Mouse (Mus musculus): Measurements from ENCODE around the gene Gpc2.
A peak's percentile ranks its signal among the peaks of the same experiment; 100 is the strongest.

Gpc2 gene

DNA sequence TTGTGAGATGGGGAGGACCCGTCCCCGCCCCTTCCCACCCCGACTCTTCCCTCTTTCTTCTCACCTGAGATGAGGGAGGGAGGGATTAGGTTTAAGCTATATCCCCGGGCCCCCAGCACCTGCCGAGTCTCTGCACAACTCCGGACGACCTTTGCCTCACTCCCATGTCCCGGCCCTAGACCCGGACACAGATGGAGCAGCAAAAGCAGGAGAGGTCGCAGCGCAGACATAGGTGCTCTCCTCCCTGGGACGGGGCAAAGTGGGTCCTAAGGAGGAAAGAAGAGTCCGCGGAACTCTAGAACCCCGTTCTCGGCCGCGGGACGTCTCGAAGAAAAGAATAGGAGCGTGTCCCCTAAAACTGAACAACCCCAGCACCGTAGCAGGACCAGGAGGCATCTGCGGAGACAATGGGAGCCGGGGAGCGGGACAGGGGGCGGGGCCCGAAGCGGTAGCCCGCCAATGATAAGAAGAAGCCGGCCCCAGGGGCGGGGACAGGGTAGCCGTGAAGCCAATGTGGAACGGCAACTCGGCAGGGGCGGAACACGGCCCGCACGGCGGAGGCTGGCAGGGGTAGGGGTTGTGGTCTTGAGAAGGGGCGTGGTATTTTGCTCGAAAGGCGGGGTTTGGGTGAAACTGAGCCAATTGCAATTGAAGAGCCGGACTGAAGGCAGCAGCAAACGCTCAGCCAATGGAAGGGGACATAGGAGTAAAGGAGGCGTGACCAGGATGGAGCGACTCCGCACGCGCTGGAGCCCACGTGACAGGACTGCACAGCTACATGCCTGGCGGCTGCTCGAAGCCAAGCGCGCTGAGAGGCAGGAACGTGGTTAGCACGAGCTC, at the start of gene Gpc2, which contains the start of the genes Gm43720 and Stag3:
Gene Gpc2, minus strand, starts transcription at position 421 of the 840 bp plus-strand sequence.
Gene Gm43720, minus strand, starts transcription at position 374 of the 840 bp plus-strand sequence.
Gene Stag3, plus strand, starts transcription at position 656 of the 840 bp plus-strand sequence.
- peak; percentile 84 to 91 for DNase-seq (ENCODE audit: low spot score in 2 of 2)

- no peak for DNase-seq (ENCODE audit: low spot score in 2 of 2)
These were observed 33.0 kb upstream of the Gpc2 start for GRCm38 (mm10) chr5:138312795-138313194.

DNA sequence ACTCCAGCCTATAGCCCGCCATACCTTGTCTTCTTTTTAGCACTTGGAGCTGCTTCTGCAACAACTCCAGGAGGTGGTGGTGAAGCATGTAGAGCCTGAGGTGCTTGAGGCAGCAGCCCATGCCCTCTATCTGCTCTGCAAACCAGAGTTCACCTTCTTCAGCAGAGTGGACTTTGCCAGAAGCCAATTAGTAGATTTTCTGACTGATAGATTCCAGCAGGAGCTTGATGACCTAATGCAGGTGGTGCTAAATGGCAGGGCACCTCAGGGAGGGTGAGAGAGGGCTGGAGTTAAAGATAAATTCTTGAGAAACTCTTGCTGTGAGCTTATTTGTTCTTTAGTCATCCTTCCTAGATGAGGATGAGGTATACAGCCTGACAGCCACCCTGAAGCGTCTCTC, 19.8 kb upstream of the Gpc2 start:
- DNase-seq (ENCODE audit: low spot score in 2 of 2) = no peak

- DNase-seq (ENCODE audit: low spot score in 2 of 2) = no peak
These were observed 14.4 kb upstream of the Gpc2 start for GRCm38 (mm10) chr5:138294158-138294557.

GRCm38 (mm10) chr5:138291638-138292037, 11.8 kb upstream of the Gpc2 start:
- no peak for DNase-seq (ENCODE audit: low spot score in 2 of 2)

DNA sequence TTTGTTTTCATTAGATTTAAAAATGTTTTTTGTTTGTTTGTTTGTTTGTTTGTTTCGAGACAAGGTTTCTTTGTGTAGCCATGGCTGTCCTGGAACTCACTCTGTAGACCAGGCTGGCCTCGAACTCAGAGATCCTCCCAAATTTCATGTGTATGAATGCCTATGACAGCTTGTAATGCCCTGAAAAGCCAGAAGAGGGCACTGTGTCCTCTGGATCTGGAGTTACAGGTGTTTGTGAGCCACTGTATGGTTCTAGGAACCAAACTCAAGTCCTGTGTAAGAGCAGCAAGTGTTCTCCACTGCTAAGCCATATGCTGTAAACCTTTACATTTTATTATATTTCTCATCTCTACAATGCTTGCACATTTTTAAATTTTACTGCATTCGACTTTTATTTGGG, 8.1 kb upstream of the Gpc2 start:
- peak in 1 of 2 experiments; percentile 23 for DNase-seq (ENCODE audit: low spot score in 2 of 2)

- DNase-seq (ENCODE audit: low spot score in 2 of 2) = no peak
These were observed 3.7 kb upstream of the Gpc2 start for GRCm38 (mm10) chr5:138283540-138283939.

GRCm38 (mm10) chr5:138281798-138282197, 2.0 kb upstream of the Gpc2 start:
- no peak for DNase-seq (ENCODE audit: low spot score in 2 of 2)

DNA sequence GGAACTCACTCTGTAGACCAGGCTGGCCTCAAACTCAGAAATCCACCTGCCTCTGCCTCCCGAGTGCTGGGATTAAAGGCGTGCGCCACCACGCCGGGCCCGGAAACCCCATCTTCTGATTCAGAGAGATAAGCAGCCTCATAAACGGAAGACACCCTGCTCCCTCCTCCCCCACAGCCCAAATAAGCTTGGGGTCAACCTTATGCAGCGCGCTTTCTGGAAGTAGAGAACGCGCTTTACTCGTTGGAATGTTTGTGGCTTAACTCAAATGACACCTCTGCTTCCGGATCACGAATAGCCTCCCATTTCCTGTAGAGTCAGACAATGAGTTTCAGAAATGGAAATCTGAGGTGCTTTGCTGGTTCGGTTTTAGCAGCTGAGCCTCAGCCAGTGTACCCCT, 1.0 kb upstream of the Gpc2 start:
- no peak for DNase-seq (ENCODE audit: low spot score in 2 of 2)

DNA sequence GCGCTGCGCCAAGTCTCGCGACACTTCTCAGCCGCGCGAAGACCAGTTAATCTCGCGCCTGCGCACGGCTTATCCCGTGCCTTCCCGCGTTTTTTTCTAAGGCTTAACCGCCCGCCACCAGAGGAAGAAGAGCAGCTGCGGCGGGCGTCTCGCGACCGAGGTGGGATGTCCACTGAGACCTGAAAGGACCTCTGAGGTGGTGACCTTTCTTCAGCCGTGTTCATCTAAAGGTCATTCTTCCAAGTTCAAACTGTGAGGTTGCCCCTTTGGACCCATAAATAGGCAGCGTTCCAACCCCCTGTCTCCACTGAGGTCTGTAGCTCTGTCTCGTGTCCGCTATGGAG, 592 bp upstream of the Gpc2 start:
- no peak for DNase-seq (ENCODE audit: low spot score in 2 of 2)

GRCm38 (mm10) chr5:138277994-138278393, 1.8 kb downstream of the Gpc2 start:
- DNase-seq (ENCODE audit: low spot score in 2 of 2) = no peak

- no peak for DNase-seq (ENCODE audit: low spot score in 2 of 2)
These were observed 4.4 kb downstream of the Gpc2 start for GRCm38 (mm10) chr5:138275216-138276050.

DNA sequence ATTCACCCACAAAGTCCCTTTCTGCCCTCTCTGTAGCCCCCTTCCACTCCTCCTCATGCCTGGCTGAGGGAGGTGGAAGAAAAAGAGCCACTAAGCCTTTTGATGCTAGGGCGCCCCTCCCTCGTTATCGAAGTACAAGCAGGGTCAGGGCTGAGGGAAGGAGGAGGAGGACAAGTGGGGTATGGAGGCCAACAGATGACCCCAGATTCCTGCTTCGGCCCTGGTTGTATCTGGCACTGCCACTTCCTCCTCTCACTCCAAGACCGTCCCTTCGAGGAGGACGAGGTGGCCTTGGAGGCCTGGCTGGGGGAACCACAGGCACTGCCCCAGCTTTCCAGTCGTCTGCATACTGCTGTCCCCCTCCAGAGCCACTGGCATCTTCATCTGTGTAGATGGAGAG, 5.6 kb downstream of the Gpc2 start:
- no peak for DNase-seq (ENCODE audit: low spot score in 2 of 2)

DNA sequence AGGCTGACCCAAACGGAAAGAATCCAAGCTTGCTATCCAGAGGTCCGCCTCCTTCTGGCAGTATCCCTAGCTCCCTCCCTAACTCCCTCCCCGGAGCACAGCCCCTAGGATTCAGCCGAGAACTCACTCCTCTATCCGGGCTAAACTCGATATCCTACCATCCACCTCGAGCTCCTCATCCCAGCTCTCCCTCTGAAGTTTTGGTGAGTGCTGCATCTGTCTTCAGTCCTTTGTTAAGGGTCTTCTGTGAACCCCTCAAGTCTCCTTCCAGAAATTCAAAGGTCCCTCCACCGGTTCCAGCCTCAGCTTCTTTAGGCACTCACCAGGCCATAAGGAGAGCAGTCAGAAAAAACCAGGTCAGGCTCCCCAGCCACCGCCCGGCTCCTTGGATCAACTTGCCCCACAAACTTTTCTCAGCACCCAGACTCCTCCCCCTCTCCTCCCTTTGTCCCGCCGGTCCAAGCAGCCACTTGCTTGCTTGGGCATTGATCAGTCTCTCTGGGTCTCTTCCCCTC, 7.3 kb downstream of the Gpc2 start, which contains the start of gene Gal3st4:
Gene Gal3st4, minus strand, starts transcription at position 432 of the 515 bp plus-strand sequence.
- DNase-seq (ENCODE audit: low spot score in 2 of 2) = no peak

- DNase-seq (ENCODE audit: low spot score in 2 of 2) = no peak
These were observed 8.6 kb downstream of the Gpc2 start for GRCm38 (mm10) chr5:138271232-138271631.

DNA sequence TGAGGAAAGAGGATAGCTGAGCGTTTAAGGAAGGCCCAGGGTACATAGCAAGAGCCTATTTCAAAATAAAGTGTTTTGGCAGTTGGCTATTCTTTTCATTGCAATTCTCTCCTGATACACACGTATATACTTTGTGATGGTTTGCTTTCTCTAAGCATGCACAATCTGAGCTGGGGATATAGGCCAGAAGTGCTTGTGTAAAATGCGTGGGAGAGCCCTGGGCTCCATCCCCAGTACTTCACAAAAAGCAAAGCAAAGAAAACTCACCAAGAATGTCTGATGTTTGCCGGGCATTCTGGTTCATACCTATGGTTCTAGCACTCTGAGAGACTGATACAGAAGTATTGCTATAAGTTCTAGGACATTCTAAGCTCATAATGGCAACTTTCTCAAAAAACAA, 10.8 kb downstream of the Gpc2 start:
- no peak for DNase-seq (ENCODE audit: low spot score in 2 of 2)

DNA sequence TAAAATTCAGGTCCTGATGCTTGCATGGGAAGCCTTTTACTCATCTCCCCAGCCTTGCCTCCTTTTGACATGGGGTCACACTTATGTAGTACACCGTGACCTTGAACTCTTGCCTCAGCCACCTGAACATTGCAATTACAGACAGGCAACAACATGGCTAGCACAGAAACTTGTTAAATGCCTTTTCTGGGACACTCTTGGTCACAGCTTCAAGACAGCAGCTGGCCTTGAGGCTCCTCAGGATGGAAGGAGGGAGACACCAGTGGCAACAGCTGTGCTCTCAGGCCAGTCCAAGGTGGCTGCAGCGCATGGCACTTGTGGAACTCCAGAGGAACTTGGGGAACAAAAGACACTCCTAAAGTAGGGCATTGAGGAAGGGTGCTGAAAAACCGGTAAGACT, 12.7 kb downstream of the Gpc2 start:
- no peak for DNase-seq (ENCODE audit: low spot score in 2 of 2)

GRCm38 (mm10) chr5:138265712-138266111, 14.1 kb downstream of the Gpc2 start:
- DNase-seq (ENCODE audit: low spot score in 2 of 2) = no peak

DNA sequence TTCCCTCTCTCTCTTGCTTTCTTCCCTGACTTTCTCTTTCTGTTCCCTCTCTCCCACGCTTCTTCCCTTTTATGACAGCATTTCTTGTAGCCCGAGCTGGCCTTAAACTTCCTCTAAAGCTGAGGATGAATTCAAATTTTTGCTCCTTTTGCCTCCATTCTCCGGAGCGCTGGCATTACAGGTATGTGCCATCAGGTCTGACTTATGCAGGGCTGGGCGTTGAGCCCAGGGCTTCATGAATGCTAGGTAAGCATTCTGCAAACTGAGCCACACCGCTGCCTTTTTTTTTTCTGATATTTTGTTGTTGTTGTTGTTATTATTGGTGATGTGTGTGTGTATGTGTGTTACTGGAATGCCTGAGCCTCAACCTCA, 15.6 kb downstream of the Gpc2 start:
- DNase-seq (ENCODE audit: low spot score in 2 of 2) = no peak

- peak; percentile 84 to 91 for DNase-seq (ENCODE audit: low spot score in 2 of 2)
These were observed 16.3 kb downstream of the Gpc2 start, which contains the start of gene BC037034 for GRCm38 (mm10) chr5:138263260-138264206. BC037034 (minus strand) TSS chr5:138264033.

DNA sequence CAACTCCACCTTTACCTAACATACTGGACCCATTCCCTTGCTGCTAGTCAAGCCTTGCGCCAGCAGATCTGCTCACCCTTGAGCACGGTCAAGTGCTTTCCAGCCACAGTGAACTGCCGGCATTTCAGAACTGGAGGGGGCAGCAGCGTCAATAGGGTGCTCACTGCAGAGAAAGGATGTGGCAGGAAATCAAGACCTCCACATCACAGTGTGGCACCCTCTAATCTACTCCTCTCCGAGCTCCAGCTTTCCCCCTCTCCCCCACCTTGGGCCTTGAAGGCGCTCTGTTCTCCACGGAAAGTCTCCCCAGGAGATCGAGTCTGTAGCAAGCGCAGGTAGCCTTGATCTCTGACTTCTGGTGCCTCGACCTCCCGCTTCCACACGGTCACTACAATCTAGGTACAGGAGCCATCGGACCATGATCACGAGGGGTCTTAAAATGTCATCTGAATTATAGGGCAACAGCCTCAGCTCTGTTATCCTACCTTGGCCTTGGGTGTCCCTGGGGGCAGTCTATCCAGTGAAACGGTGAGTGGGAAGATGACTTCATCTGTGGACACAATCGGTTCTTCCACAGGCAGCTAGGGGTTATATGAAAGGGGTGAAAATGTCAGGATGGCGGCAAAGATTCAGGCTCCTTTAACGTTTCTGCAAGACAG, 17.1 kb downstream of the Gpc2 start:
- DNase-seq (ENCODE audit: low spot score in 2 of 2) = no peak

Data from thymus, postnatal 10 days (tissue).